Mouse (Mus musculus) stomach, postnatal 0 days (tissue): ENCODE measurements around the gene Fcer1g. TPM values are rescaled to one million over a fixed set of nuclear protein-coding genes. Genes with fewer than 3 reads are reported as not detected.

Experiments
- ATAC-seq: fragments of 200-750 bp; cut with Nextera tagmentation; 2 replicates; pipeline ENCODE4 v1.8.0; 2017; ENCODE audit not compliant: low FRiP score, low TSS enrichment
- DNase-seq: peaks from one replicate; pipeline ENCODE4 v3.0.0-alpha.2; 2016; ENCODE audit warnings: low spot score
- H3K27ac ChIP-seq: fragments of 300-500 bp; sonication (generic); replicated peaks from 2 replicates; pipeline ENCODE4 v1.5.1; 2014; ENCODE audit warnings: mild to moderate bottlenecking, control low read depth
- H3K27me3 ChIP-seq: fragments of 300-500 bp; sonication (generic); 2 replicates; pipeline ENCODE4 v1.6.1; 2014; ENCODE audit warnings: low read length; ENCODE audit not compliant: control insufficient read depth, insufficient read depth
- H3K36me3 ChIP-seq: fragments of 300-500 bp; sonication (generic); 2 replicates; pipeline ENCODE4 v1.6.1; 2014; ENCODE audit warnings: low read length, mixed read lengths; ENCODE audit not compliant: control insufficient read depth, insufficient read depth
- H3K4me1 ChIP-seq: fragments of 300-500 bp; sonication (generic); replicated peaks from 2 replicates; pipeline ENCODE4 v1.6.1; 2014; ENCODE audit warnings: antibody characterized with exemption; ENCODE audit not compliant: control insufficient read depth, insufficient read depth
- H3K4me2 ChIP-seq: fragments of 300-500 bp; sonication (generic); replicated peaks from 2 replicates; pipeline ENCODE4 v1.6.1; 2014; ENCODE audit warnings: low read depth, mild to moderate bottlenecking, control low read depth, moderate library complexity
- H3K4me3 ChIP-seq: fragments of 300-500 bp; sonication (generic); 2 replicates; pipeline ENCODE4 v1.5.1; 2014; ENCODE audit warnings: low read depth, low read length, control low read depth
- H3K9ac ChIP-seq: fragments of 300-500 bp; sonication (generic); 2 replicates; pipeline ENCODE4 v1.6.1; 2014; ENCODE audit warnings: mild to moderate bottlenecking, low read length, control low read depth, mixed read lengths
- H3K9me3 ChIP-seq: fragments of 300-500 bp; sonication (generic); 2 replicates; pipeline ENCODE4 v1.6.1; 2016; ENCODE audit warnings: low read length; ENCODE audit not compliant: control insufficient read depth
- CTCF ChIP-seq: IDR thresholded peaks from 2 replicates; pipeline ENCODE4 v1.5.1; 2016; ENCODE audit warnings: antibody characterized with exemption, low read depth, mild to moderate bottlenecking, moderate library complexity
- EP300 ChIP-seq: optimal IDR thresholded peaks from 2 replicates; pipeline ENCODE3; 2016; ENCODE audit warnings: antibody characterized with exemption
- WGBS: fragments of 180-500 bp; shearing (Covaris S2); extraction: QIAGEN DNeasy Blood & Tissue Kit; methylation state at CpG from one replicate; pipeline ENCODE4 v1.1.7; 2014; 5-methylcytosine and 5-hydroxymethylcytosine counted together
- polyA plus RNA-seq: library from polyadenylated mRNA; unstranded; fragments of >200 nt; fragmentation: Nextera tagmentation; extraction: Ambion mirVana; gene quantifications from 2 replicates; pipeline ENCODE4 v1.2.1, GENCODE M21; 2015

Gene Fcer1g
- polyA plus RNA-seq, 1 experiment from 2014 or later, result 59.4 TPM

- peak; percentile 83 for DNase-seq
- under 1% methylated on average over 18 of the region's 19 CpGs for WGBS
Measured at GRCm38 (mm10) chr1:171270573-171270900, 36.4 kb upstream of the Fcer1g start.

GRCm38 (mm10) chr1:171269848-171270572 is 35.8 kb upstream of the Fcer1g start, which contains the start of gene B4galt3:
TSS of gene B4galt3 (plus strand) at chr1:171270328.
- 3% methylated on average over 36 of the region's 36 CpGs for WGBS
- TF ChIP-seq CTCF (no peak), EP300 (no peak)
- DNase-seq (peak; percentile 98), ATAC-seq (peak; percentile 93)
- Histone ChIP-seq H3K4me2 (peak within 1 kb of the TSS; percentile 98), H3K9ac (peak within 1 kb of the TSS; percentile 80), H3K27me3 (no peaks in the 10 kb centered on the region), H3K4me3 (peak within 1 kb of the TSS; percentile 80), H3K27ac (peak within 1 kb of the TSS; percentile 89), H3K36me3 (peaks cover 4% of the 10 kb centered on the region; the same call in 1 of the 2 replicates), H3K4me1 (0 out of 2 replicates have a peak, but pooled peaks cover 2% of the 10 kb centered on the region), H3K9me3 (no peaks in the 10 kb centered on the region)

More at GRCm38 (mm10) chr1:171270573-171270900, 36.4 kb upstream of the Fcer1g start:
- no peaks in the 10 kb centered on the region for H3K27me3 ChIP-seq
- H3K4me3 ChIP-seq, result peak overlapping the region; percentile 80
- H3K4me1 ChIP-seq, result 0 out of 2 replicates have a peak, but pooled peaks cover 2% of the 10 kb centered on the region
- H3K27ac ChIP-seq, result peak overlapping the region; percentile 89
- peaks cover 7% of the 10 kb centered on the region; the same call in 1 of the 2 replicates for H3K36me3 ChIP-seq
- TF ChIP-seq EP300, result no peak
- no peak for TF ChIP-seq CTCF
- peak overlapping the region; percentile 80 for H3K9ac ChIP-seq
- peak overlapping the region; percentile 98 for H3K4me2 ChIP-seq
- peak; percentile 88 for ATAC-seq
- no peaks in the 10 kb centered on the region for H3K9me3 ChIP-seq

GRCm38 (mm10) chr1:171268341-171268740 is 34.2 kb upstream of the Fcer1g start:
- Histone ChIP-seq H3K36me3 (peaks cover 3% of the 10 kb centered on the region; the same call in 1 of the 2 replicates), H3K4me1 (0 out of 2 replicates have a peak, but pooled peaks cover 2% of the 10 kb centered on the region), H3K27ac (peak overlapping the region; percentile 30; the same call in 1 of the 2 replicates), H3K4me3 (no peak overlapping the region), H3K9me3 (no peaks in the 10 kb centered on the region), H3K9ac (no peak overlapping the region), H3K27me3 (no peaks in the 10 kb centered on the region), H3K4me2 (no peak overlapping the region)
- DNase-seq (no peak), ATAC-seq (no peak)
- 68% methylated on average over 1 of the region's 1 CpGs for WGBS
- TF ChIP-seq CTCF (no peak), EP300 (no peak)

- no peak for TF ChIP-seq EP300
- no peak for TF ChIP-seq CTCF
- DNase-seq (no peak), ATAC-seq (no peak)
Measured at GRCm38 (mm10) chr1:171265971-171266744, 32.0 kb upstream of the Fcer1g start.

GRCm38 (mm10) chr1:171263666-171264461 is 29.7 kb upstream of the Fcer1g start:
- 64% methylated on average over 3 of the region's 3 CpGs for WGBS
- ATAC-seq, result peak; percentile 27; the same call in 1 of the 2 replicates
- peak; percentile 50 for TF ChIP-seq CTCF
- TF ChIP-seq EP300, result no peak
- H3K36me3 ChIP-seq, result no peaks in the 10 kb centered on the region
- H3K27ac ChIP-seq, result peak overlapping the region; percentile 84
- H3K4me2 ChIP-seq, result no peak overlapping the region
- 0 out of 2 replicates have a peak, but pooled peaks cover 3% of the 10 kb centered on the region for H3K4me1 ChIP-seq
- H3K4me3 ChIP-seq, result no peak overlapping the region
- no peak overlapping the region for H3K9ac ChIP-seq
- DNase-seq, result no peak
- no peaks in the 10 kb centered on the region for H3K27me3 ChIP-seq
- H3K9me3 ChIP-seq, result no peaks in the 10 kb centered on the region

More at GRCm38 (mm10) chr1:171265971-171266744, 32.0 kb upstream of the Fcer1g start:
- Histone ChIP-seq H3K4me3 (no peak overlapping the region), H3K27ac (no peak overlapping the region), H3K36me3 (no peaks in the 10 kb centered on the region), H3K4me1 (0 out of 2 replicates have a peak, but pooled peaks cover 5% of the 10 kb centered on the region), H3K4me2 (no peak overlapping the region), H3K9me3 (no peaks in the 10 kb centered on the region), H3K9ac (no peak overlapping the region), H3K27me3 (no peaks in the 10 kb centered on the region)
- 48% methylated on average over 4 of the region's 4 CpGs for WGBS
